13 mouse cellular contexts compared by ENCODE assay signal in the genomic region with DNA sequence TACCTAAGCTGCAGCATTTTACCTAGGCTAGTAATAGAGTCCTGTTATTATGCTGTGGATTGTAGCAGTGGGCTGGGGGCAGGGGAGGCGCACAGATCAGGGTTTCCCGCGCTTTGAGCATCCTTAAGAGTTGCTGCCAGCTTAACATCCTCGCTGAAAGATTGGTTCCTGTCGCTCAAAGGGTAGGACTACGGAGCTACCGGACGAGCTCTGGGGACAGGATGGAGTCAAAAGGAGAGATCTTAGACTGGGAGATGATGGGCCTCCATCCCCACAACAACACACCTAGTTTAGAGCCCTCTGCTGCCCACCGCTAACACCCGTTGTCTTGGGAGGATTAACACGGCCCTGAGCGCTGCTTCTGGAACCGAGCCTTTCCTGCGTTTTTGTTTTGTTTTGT.
DNase-seq lines count a peak whose midpoint lies in the region; ATAC-seq and TF ChIP-seq lines count a peak whose summit lies in the region.
"Had no signal": no experiment of that assay in that cellular context is flagged by ENCODE, and none has a peak within 500 bp of the region (broad histone marks: within the 10 kb centered on the region; RNA-seq: fewer than 3 reads in every experiment).

No protein-coding gene starts in this region.

- DNase-seq in left cerebral cortex, adult 2 months (ENCODE audit: extremely low spot score in 1 of 2, low spot score in 2 of 2), result peak in 1 of 2 experiments; percentile 42
- no peak for DNase-seq in left cerebral cortex, adult 8-10 months (ENCODE audit: low spot score in 2 of 2)
- peak; percentile 56 for DNase-seq in forebrain, embryonic 10.5 days (ENCODE audit: extremely low spot score, low spot score)
- peak; percentile 38 for DNase-seq in limb, embryonic 11.5 days (ENCODE audit: low spot score)
- DNase-seq in retina, postnatal 1 day, result peak; percentile 77
- DNase-seq in testis, postnatal 14 days (ENCODE audit: low spot score), result no peak
- DNase-seq in layer of hippocampus, adult 9-10 months (ENCODE audit: low spot score), result no peak
- DNase-seq in frontal cortex, postnatal 10 days (ENCODE audit: low spot score in 2 of 2), result no peak
- DNase-seq: gastrocnemius, postnatal 36 days; kidney, adult 2 months; lung, postnatal 4 days; thymus, postnatal 14 days had no signal

- no peak for TF ChIP-seq CTCF in left cerebral cortex, adult 2 months (IDR thresholded peaks at IDR 0.05)

- H3K27me3 ChIP-seq in forebrain, embryonic 10.5 days (ENCODE audit: poor library complexity, severe bottlenecking), result peaks cover 96% of the 10 kb centered on the region
- H3K27me3 ChIP-seq in limb, embryonic 11.5 days (ENCODE audit: control insufficient read depth, insufficient read depth, low read length), result peaks cover 76% of the 10 kb centered on the region

- H3K27ac ChIP-seq in left cerebral cortex, adult 2 months, result peak overlapping the region; percentile 96
- H3K27ac ChIP-seq in forebrain, embryonic 10.5 days, result peak overlapping the region; percentile 98
- H3K27ac ChIP-seq in limb, embryonic 11.5 days (replicated peaks; ENCODE audit: low read depth, low read length), result no peak overlapping the region
- H3K27ac ChIP-seq: embryonic facial prominence, embryonic 15.5 days had no signal

- peak overlapping the region; percentile 72 for H3K4me3 ChIP-seq in left cerebral cortex, adult 2 months
- H3K4me3 ChIP-seq in forebrain, embryonic 10.5 days, result peak overlapping the region; percentile 70
- H3K4me3 ChIP-seq in limb, embryonic 11.5 days (ENCODE audit: low read depth, low read length), result no peak overlapping the region
- H3K4me3 ChIP-seq: embryonic facial prominence, embryonic 15.5 days had no signal

- 0 out of 2 replicates have a peak, but pooled peaks cover 2% of the 10 kb centered on the region for H3K9me3 ChIP-seq in forebrain, embryonic 10.5 days
- no peaks in the 10 kb centered on the region; the same call in 1 of the 2 replicates for H3K9me3 ChIP-seq in limb, embryonic 11.5 days (ENCODE audit: control insufficient read depth, low read length)
- H3K9me3 ChIP-seq: embryonic facial prominence, embryonic 15.5 days had no signal

- peaks cover 70% of the 10 kb centered on the region for H3K4me1 ChIP-seq in forebrain, embryonic 10.5 days
- peaks cover 4% of the 10 kb centered on the region; the same call in 1 of the 2 replicates for H3K4me1 ChIP-seq in limb, embryonic 11.5 days (ENCODE audit: control insufficient read depth, insufficient read depth, low read length)

- peaks cover 2% of the 10 kb centered on the region; the same call in 1 of the 2 replicates for H3K36me3 ChIP-seq in forebrain, embryonic 10.5 days (replicated peaks)
- no peaks in the 10 kb centered on the region for H3K36me3 ChIP-seq in limb, embryonic 11.5 days (ENCODE audit: control insufficient read depth, insufficient read depth, low read length)
- H3K36me3 ChIP-seq: embryonic facial prominence, embryonic 15.5 days had no signal

- intact Hi-C loops in left cerebral cortex, adult 2 months (cut with DNase I), result loop anchor here (2.0 to 5.0 kb wide), 3 partner anchors 170 to 973 kb away; no protein-coding TSS in a partner anchor

- H3K9ac ChIP-seq in limb, embryonic 11.5 days (ENCODE audit: low read length), result no peak overlapping the region
- H3K9ac ChIP-seq: embryonic facial prominence, embryonic 15.5 days had no signal

- no peak for ATAC-seq in limb, embryonic 11.5 days (ENCODE audit: insufficient number of reproducible peaks, low FRiP score, low TSS enrichment, low read depth)

- WGBS in forebrain, embryonic 10.5 days, result under 1% methylated on average over 14 of the region's 14 CpGs
- WGBS in limb, embryonic 11.5 days, result 0% methylated on average over 14 of the region's 14 CpGs

- no peak overlapping the region for H3K4me2 ChIP-seq in limb, embryonic 11.5 days (ENCODE audit: low read depth, severe bottlenecking)
- H3K4me2 ChIP-seq: embryonic facial prominence, embryonic 15.5 days had no signal

Comparison
In these comparisons a context has a peak if more than half of its experiments do, and no peak if none do; other contexts are left out.
1. DNase-seq: peak in forebrain, embryonic 10.5 days (single experiment), limb, embryonic 11.5 days (single experiment) and retina, postnatal 1 day (single experiment); none in left cerebral cortex, adult 8-10 months (0 of 2), testis, postnatal 14 days (single experiment), layer of hippocampus, adult 9-10 months (single experiment) and frontal cortex, postnatal 10 days (0 of 2).